Mouse (Mus musculus): ENCODE measurements around the gene Efcab11. TPM values are rescaled to one million over a fixed set of nuclear protein-coding genes. Genes with fewer than 3 reads are reported as not detected.

Gene Efcab11
- polyA plus RNA-seq (2015; fragmentation: Nextera tagmentation; extraction: Ambion mirVana) = 2.1 and 2.5 TPM in 2 replicates

GRCm38 (mm10) chr12:99884269-99885261 is at the start of gene Efcab11, which contains the start of gene Tdp1:
Gene Efcab11 (minus strand): TSS chr12:99884439.
Gene Tdp1 (plus strand): TSS chr12:99884517.

Other genes starting within 250 kb of the Efcab11 start
- gene Tdp1, start 78 bp upstream of the Efcab11 start, polyA plus RNA-seq (2015; fragmentation: Nextera tagmentation; extraction: Ambion mirVana) = 11.9 and 13.5 TPM in 2 replicates
- gene Kcnk13, start 80.1 kb upstream of the Efcab11 start, polyA plus RNA-seq (2015; fragmentation: Nextera tagmentation; extraction: Ambion mirVana) = 4.1 and 4.4 TPM in 2 replicates
- 245 and 263 TPM in 2 replicates for gene Psmc1, start 225.7 kb upstream of the Efcab11 start, polyA plus RNA-seq (2015; fragmentation: Nextera tagmentation; extraction: Ambion mirVana)

All from skeletal muscle tissue, postnatal 0 days (tissue).